Mouse (Mus musculus): ENCODE measurements around the gene Ndufs2. TPM values are rescaled to one million over a fixed set of nuclear protein-coding genes. Genes with fewer than 3 reads are reported as not detected.

The Ndufs2 gene
- polyA plus RNA-seq, 1 experiment, result 227 TPM

DNA sequence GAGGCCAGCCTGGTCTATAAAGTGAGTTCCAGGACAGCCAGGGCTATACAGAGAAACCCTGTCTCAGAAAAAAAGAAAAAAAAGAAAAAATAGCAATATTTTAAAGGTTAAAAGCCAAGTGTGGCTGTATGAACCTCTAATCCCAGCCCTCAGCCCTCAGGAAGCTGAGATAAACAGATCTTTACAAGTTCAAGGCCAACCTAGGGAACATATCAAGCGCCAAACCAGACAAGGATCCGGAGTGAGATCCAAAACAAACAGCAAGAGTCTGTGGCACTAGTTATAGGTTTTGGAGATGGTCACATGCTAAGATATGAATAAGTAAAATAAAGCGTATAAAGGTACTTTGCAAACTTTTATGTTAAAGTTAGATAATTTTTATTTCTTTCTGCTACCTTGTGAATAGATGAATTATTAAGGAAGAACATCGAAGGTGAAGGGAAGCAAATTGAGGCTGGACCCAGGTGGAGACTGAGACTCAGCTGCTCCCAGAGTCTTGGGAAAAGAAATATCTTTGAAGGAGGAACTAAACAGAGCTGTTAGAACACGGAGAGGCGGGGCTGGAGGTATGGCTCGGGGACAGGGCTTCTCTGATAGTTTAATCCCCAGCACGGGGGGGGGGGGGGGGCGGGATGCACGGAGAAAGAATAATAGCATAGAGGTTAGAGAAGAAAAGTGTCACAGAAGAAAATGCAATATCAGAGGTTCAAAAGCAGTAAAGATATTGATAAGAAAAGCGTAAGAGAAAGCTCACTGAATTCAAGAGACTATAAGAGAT, 47.5 kb downstream of the Ndufs2 start:
- TF ChIP-seq MYOG (IDR thresholded peaks at IDR 0.05; ENCODE audit: control insufficient read depth, extremely low read depth, insufficient read length) (no peak), CTCF (IDR thresholded peaks at IDR 0.05; ENCODE audit: control insufficient read depth, insufficient read depth, insufficient read length) (no peak), FOSL1 (IDR thresholded peaks at IDR 0.05; ENCODE audit: insufficient read depth, low read length, poor library complexity, severe bottlenecking) (no peak)
- Histone ChIP-seq H3K79me3 (ENCODE audit: low read depth) (no peaks in the 10 kb centered on the region), H3K36me3 (ENCODE audit: control insufficient read depth, insufficient read depth) (no peaks in the 10 kb centered on the region), H3K79me2 (ENCODE audit: control insufficient read depth, insufficient read depth) (no peaks in the 10 kb centered on the region), H3K4me3 (ENCODE audit: insufficient read depth, poor library complexity, severe bottlenecking) (no peak overlapping the region), H3ac (ENCODE audit: control insufficient read depth, insufficient read length, low read depth) (no peak overlapping the region), H3K27me3 (ENCODE audit: control insufficient read depth, insufficient read depth, insufficient read length) (no peaks in the 10 kb centered on the region)

- no peaks in the 10 kb centered on the region for H3K27me3 ChIP-seq (ENCODE audit: control insufficient read depth, insufficient read depth, insufficient read length)
- H3ac ChIP-seq (ENCODE audit: control insufficient read depth, insufficient read length, low read depth), result no peak overlapping the region
- H3K79me3 ChIP-seq (ENCODE audit: low read depth), result no peaks in the 10 kb centered on the region
- TF ChIP-seq CTCF (IDR thresholded peaks at IDR 0.05; ENCODE audit: control insufficient read depth, insufficient read depth, insufficient read length) (no peak), CEBPB (IDR thresholded peaks at IDR 0.05; ENCODE audit: low read depth) (no peak), FOSL1 (IDR thresholded peaks at IDR 0.05; ENCODE audit: insufficient read depth, low read length, poor library complexity, severe bottlenecking) (no peak), USF1 (IDR thresholded peaks at IDR 0.05; ENCODE audit: low read depth) (no peak)
- H3K79me2 ChIP-seq (ENCODE audit: control insufficient read depth, insufficient read depth), result no peaks in the 10 kb centered on the region
- no peak overlapping the region for H3K4me3 ChIP-seq (ENCODE audit: insufficient read depth, poor library complexity, severe bottlenecking)
- H3K36me3 ChIP-seq (ENCODE audit: control insufficient read depth, insufficient read depth), result no peaks in the 10 kb centered on the region
Measured at GRCm38 (mm10) chr1:171200769-171201168, 50.4 kb downstream of the Ndufs2 start.

DNA sequence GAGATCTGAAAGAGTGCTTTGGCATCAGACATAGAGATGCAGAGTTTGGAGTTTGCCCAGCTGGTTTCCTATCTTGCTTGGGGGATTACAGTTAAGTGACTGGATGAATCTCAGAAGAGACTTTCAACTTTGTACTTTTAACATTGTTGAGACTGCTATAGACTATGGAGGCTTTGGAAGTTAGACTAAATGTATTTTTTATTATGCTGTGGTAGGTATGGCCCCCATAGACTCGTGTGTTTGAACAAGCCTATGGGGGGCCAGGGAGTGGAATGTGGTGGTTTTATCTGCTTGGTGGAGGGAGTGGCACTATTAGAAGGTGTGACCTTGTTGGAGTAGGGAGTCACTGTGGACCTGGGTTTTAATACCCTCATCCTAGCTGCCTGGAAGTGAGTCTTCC, 51.7 kb downstream of the Ndufs2 start:
- Histone ChIP-seq H3K4me3 (ENCODE audit: insufficient read depth, poor library complexity, severe bottlenecking) (no peak overlapping the region), H3K79me2 (ENCODE audit: control insufficient read depth, insufficient read depth) (no peaks in the 10 kb centered on the region), H3ac (ENCODE audit: control insufficient read depth, insufficient read length, low read depth) (no peak overlapping the region), H3K79me3 (ENCODE audit: low read depth) (no peaks in the 10 kb centered on the region), H3K27me3 (ENCODE audit: control insufficient read depth, insufficient read depth, insufficient read length) (no peaks in the 10 kb centered on the region), H3K36me3 (ENCODE audit: control insufficient read depth, insufficient read depth) (no peaks in the 10 kb centered on the region)
- TF ChIP-seq USF1 (IDR thresholded peaks at IDR 0.05; ENCODE audit: low read depth) (no peak), MAX (IDR thresholded peaks at IDR 0.05) (no peak), CEBPB (IDR thresholded peaks at IDR 0.05; ENCODE audit: low read depth) (no peak), MYOD1 (IDR thresholded peaks at IDR 0.05; ENCODE audit: control insufficient read depth, insufficient read length, low read depth) (no peak), FOSL1 (IDR thresholded peaks at IDR 0.05; ENCODE audit: insufficient read depth, low read length, poor library complexity, severe bottlenecking) (no peak), CTCF (IDR thresholded peaks at IDR 0.05; ENCODE audit: control insufficient read depth, insufficient read depth, insufficient read length) (no peak)

DNA sequence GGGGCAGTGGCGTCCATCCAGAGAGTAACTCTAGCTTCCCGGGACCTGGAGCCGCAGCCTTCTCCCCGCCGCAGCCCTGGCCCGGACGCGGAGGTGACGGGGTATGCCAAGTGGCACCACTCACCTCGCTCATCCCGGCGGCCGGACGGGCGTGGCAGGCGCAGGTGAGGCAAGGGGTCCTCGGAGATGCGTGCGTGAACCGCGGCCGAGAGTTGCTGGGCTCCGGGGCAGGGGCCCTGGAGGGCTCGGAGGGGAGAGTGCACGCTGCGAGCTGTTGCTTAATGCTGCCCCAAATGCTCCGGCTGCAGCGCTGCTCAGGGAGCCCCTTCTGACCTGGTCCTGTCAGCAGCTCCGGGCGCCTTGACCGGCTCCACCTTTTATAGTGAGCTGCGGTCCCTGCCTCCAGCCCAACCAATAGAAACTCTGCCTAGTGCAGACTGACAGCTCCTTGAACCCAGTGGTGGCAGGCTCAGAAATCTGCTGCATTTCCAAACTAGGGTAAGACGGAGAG, 55.2 kb downstream of the Ndufs2 start, which contains the start of gene Pcp4l1:
Pcp4l1 (minus strand) TSS at position 382 of the 511 bp plus-strand sequence.
- Histone ChIP-seq H3K79me3 (ENCODE audit: low read depth) (no peaks in the 10 kb centered on the region), H3K27me3 (ENCODE audit: control insufficient read depth, insufficient read depth, insufficient read length) (no peaks in the 10 kb centered on the region), H3K79me2 (ENCODE audit: control insufficient read depth, insufficient read depth) (no peaks in the 10 kb centered on the region), H3ac (ENCODE audit: control insufficient read depth, insufficient read length, low read depth) (no peak within 1 kb of the TSS), H3K36me3 (ENCODE audit: control insufficient read depth, insufficient read depth) (no peaks in the 10 kb centered on the region), H3K4me3 (ENCODE audit: insufficient read depth, poor library complexity, severe bottlenecking) (no peak within 1 kb of the TSS)
- TF ChIP-seq CTCF (IDR thresholded peaks at IDR 0.05; ENCODE audit: control insufficient read depth, insufficient read depth, insufficient read length) (no peak), FOSL1 (IDR thresholded peaks at IDR 0.05; ENCODE audit: insufficient read depth, low read length, poor library complexity, severe bottlenecking) (no peak), USF1 (IDR thresholded peaks at IDR 0.05; ENCODE audit: low read depth) (no peak), MAX (IDR thresholded peaks at IDR 0.05) (no peak), MYOG (IDR thresholded peaks at IDR 0.05; ENCODE audit: control insufficient read depth, extremely low read depth, insufficient read length) (no peak), MYOD1 (IDR thresholded peaks at IDR 0.05; ENCODE audit: control insufficient read depth, insufficient read length, low read depth) (no peak), CEBPB (IDR thresholded peaks at IDR 0.05; ENCODE audit: low read depth) (no peak)

- Histone ChIP-seq H3K36me3 (ENCODE audit: control insufficient read depth, insufficient read depth) (no peaks in the 10 kb centered on the region), H3K79me3 (ENCODE audit: low read depth) (no peaks in the 10 kb centered on the region), H3K79me2 (ENCODE audit: control insufficient read depth, insufficient read depth) (no peaks in the 10 kb centered on the region), H3K27me3 (ENCODE audit: control insufficient read depth, insufficient read depth, insufficient read length) (no peaks in the 10 kb centered on the region), H3K4me3 (ENCODE audit: insufficient read depth, poor library complexity, severe bottlenecking) (no peak overlapping the region), H3ac (ENCODE audit: control insufficient read depth, insufficient read length, low read depth) (no peak overlapping the region)
- TF ChIP-seq MAX (IDR thresholded peaks at IDR 0.05), result no peak
- no peak for TF ChIP-seq MYOG (IDR thresholded peaks at IDR 0.05; ENCODE audit: control insufficient read depth, extremely low read depth, insufficient read length)
- no peak for TF ChIP-seq FOSL1 (IDR thresholded peaks at IDR 0.05; ENCODE audit: insufficient read depth, low read length, poor library complexity, severe bottlenecking)
- TF ChIP-seq USF1 (IDR thresholded peaks at IDR 0.05; ENCODE audit: low read depth), result no peak
- no peak for TF ChIP-seq CEBPB (IDR thresholded peaks at IDR 0.05; ENCODE audit: low read depth)
- TF ChIP-seq CTCF (IDR thresholded peaks at IDR 0.05; ENCODE audit: control insufficient read depth, insufficient read depth, insufficient read length), result no peak
Measured at GRCm38 (mm10) chr1:171195046-171195822, 56.0 kb downstream of the Ndufs2 start.

All from C2C12 (cell line).